Mouse (Mus musculus): ENCODE measurements around the gene Insm1.

- no peak for TF ChIP-seq CTCF (IDR thresholded peaks at IDR 0.05; ENCODE audit: low read depth, low read length)
- TF ChIP-seq EP300 (IDR thresholded peaks at IDR 0.05; ENCODE audit: insufficient read depth, low read depth, low read length), result no peak
- TF ChIP-seq POLR2A (IDR thresholded peaks at IDR 0.05; ENCODE audit: insufficient read depth, low read length), result no peak
These were observed 5.3 kb upstream of the Insm1 start for GRCm38 (mm10) chr2:146216111-146217064.

Measured in ES-Bruce4 (cell line).